ENCODE assay signal across 8 mouse cellular contexts in genomic region chr17:46712442-46712841, GRCm38 (mm10). TPM values are rescaled to one million over a fixed set of nuclear protein-coding genes. Genes with fewer than 3 reads are reported as not detected.
DNase-seq lines count a peak whose midpoint lies in the region; ATAC-seq and TF ChIP-seq lines count a peak whose summit lies in the region.

No protein-coding gene starts in this region.

- H3K36me3 ChIP-seq in heart, embryonic 12.5 days, result peaks cover 38% of the 10 kb centered on the region
- peaks cover 31% of the 10 kb centered on the region for H3K36me3 ChIP-seq in forebrain, embryonic 14.5 days (ENCODE audit: control insufficient read depth, insufficient read depth, low read length)
- H3K36me3 ChIP-seq in liver, postnatal 0 days (replicated peaks; ENCODE audit: insufficient read depth, low read length), result peaks cover 16% of the 10 kb centered on the region

- DNase-seq in heart, postnatal 25 days (ENCODE audit: low spot score), result no peak
- no peak for DNase-seq in forebrain, embryonic 14.5 days (ENCODE audit: low spot score)
- DNase-seq in liver, postnatal 0 days, result no peak
- no peak for DNase-seq in T-cell, adult 2 months (ENCODE audit: low spot score)
- no peak for DNase-seq in retina, postnatal 1 day
- DNase-seq in cerebellum, adult 18-20 months, result no peak

- no peaks in the 10 kb centered on the region for H3K27me3 ChIP-seq in heart, embryonic 12.5 days (replicated peaks)
- H3K27me3 ChIP-seq in forebrain, embryonic 14.5 days (replicated peaks; ENCODE audit: control insufficient read depth, insufficient read depth, low read length), result no peaks in the 10 kb centered on the region
- H3K27me3 ChIP-seq in liver, postnatal 0 days (ENCODE audit: insufficient read depth, low read length), result no peaks in the 10 kb centered on the region

- H3K4me3 ChIP-seq in heart, embryonic 12.5 days, result peak overlapping the region; percentile 97
- H3K4me3 ChIP-seq in forebrain, embryonic 14.5 days (ENCODE audit: low read depth, low read length), result peak overlapping the region; percentile 97
- H3K4me3 ChIP-seq in liver, postnatal 0 days (ENCODE audit: low read depth, low read length), result peak overlapping the region; percentile 100

- H3K9ac ChIP-seq in heart, embryonic 12.5 days, result peak overlapping the region; percentile 97
- peak overlapping the region; percentile 84 for H3K9ac ChIP-seq in forebrain, embryonic 14.5 days (ENCODE audit: low read length)
- H3K9ac ChIP-seq in liver, postnatal 0 days (replicated peaks), result peak overlapping the region; percentile 98

- H3K9me3 ChIP-seq in heart, embryonic 12.5 days (replicated peaks), result no peaks in the 10 kb centered on the region
- H3K9me3 ChIP-seq in forebrain, embryonic 14.5 days (replicated peaks; ENCODE audit: control insufficient read depth, low read length), result no peaks in the 10 kb centered on the region
- no peaks in the 10 kb centered on the region for H3K9me3 ChIP-seq in liver, postnatal 0 days (ENCODE audit: low read length)

- WGBS in heart, embryonic 12.5 days, result 52% methylated on average over 7 of the region's 7 CpGs
- WGBS in forebrain, embryonic 14.5 days, result 76% methylated on average over 7 of the region's 7 CpGs
- 19% methylated on average over 7 of the region's 7 CpGs for WGBS in liver, postnatal 0 days (ENCODE audit: insufficient replicate concordance)

- no peak for ATAC-seq in heart, embryonic 12.5 days (ENCODE audit: insufficient number of reproducible peaks, low FRiP score)
- ATAC-seq in CD4-positive, CD25-positive, alpha-beta regulatory T cell, adult 4 months, result peak; percentile 9
- no peak for ATAC-seq in forebrain, embryonic 14.5 days
- ATAC-seq in liver, postnatal 0 days, result no peak

- H3K27ac ChIP-seq in heart, embryonic 12.5 days (ENCODE audit: poor library complexity, severe bottlenecking), result no peak overlapping the region
- H3K27ac ChIP-seq in forebrain, embryonic 14.5 days (ENCODE audit: low read depth, low read length), result no peak overlapping the region
- no peak overlapping the region for H3K27ac ChIP-seq in liver, postnatal 0 days (ENCODE audit: low read depth)

- no peak for TF ChIP-seq EP300 in liver, postnatal 0 days (IDR thresholded peaks at IDR 0.05; ENCODE audit: low read depth)

- H3K4me1 ChIP-seq in heart, embryonic 12.5 days (replicated peaks), result peaks cover 17% of the 10 kb centered on the region
- H3K4me1 ChIP-seq in forebrain, embryonic 14.5 days (ENCODE audit: control insufficient read depth, insufficient read depth, low read length), result peaks cover 6% of the 10 kb centered on the region
- peaks cover 11% of the 10 kb centered on the region for H3K4me1 ChIP-seq in liver, postnatal 0 days (ENCODE audit: insufficient read depth)

- TF ChIP-seq CTCF in liver, postnatal 0 days (IDR thresholded peaks at IDR 0.05; ENCODE audit: low read depth), result no peak

- intact Hi-C loops in heart, postnatal 25 days (cut with DNase I), result loop anchor here (2.0 to 5.0 kb wide), 2 partner anchors 66 to 185 kb away; partner anchors contain the start of genes Klc4 and Mrpl2

- peak overlapping the region; percentile 96 for H3K4me2 ChIP-seq in heart, embryonic 12.5 days
- peak overlapping the region; percentile 98 for H3K4me2 ChIP-seq in forebrain, embryonic 14.5 days (ENCODE audit: low read length)
- H3K4me2 ChIP-seq in liver, postnatal 0 days (ENCODE audit: low read depth, low read length), result peak overlapping the region; percentile 75

RNA-seq across cellular contexts. Expression of gene Pex6, which starts 1.2 kb away (rescaled TPM):
- 16.9 and 17.0 TPM in 2 replicates for polyA plus RNA-seq in heart, embryonic 12.5 days (2016; fragmentation: Nextera tagmentation; extraction: Ambion mirVana)
- total RNA-seq in heart, postnatal 25 days (2021), result 10 to 100 TPM; 29.9 to 32.2 TPM
- 1 to 10 TPM; 5.0 to 7.2 TPM for polyA plus RNA-seq in CD4-positive, CD25-positive, alpha-beta regulatory T cell, adult 4 months (2017; shearing (Covaris generic))
- polyA plus RNA-seq in forebrain, embryonic 14.5 days (2014; fragmentation: Nextera tagmentation; extraction: Ambion mirVana), result 16.9 and 17.6 TPM in 2 replicates
- polyA plus RNA-seq in liver, postnatal 0 days (2015; fragmentation: Nextera tagmentation; extraction: Ambion mirVana), result 11.6 and 12.6 TPM in 2 replicates

RNA-seq across cellular contexts. Expression of gene Ppp2r5d, which starts 7.5 kb away (rescaled TPM):
- polyA plus RNA-seq in heart, embryonic 12.5 days (2016; fragmentation: Nextera tagmentation; extraction: Ambion mirVana), result 62.8 TPM in 2 replicates
- total RNA-seq in heart, postnatal 25 days (2021), result 10 to 100 TPM; 33.2 to 34.9 TPM
- 10 to 100 TPM; 19.7 to 31.4 TPM for polyA plus RNA-seq in CD4-positive, CD25-positive, alpha-beta regulatory T cell, adult 4 months (2017; shearing (Covaris generic))
- polyA plus RNA-seq in forebrain, embryonic 14.5 days (2014; fragmentation: Nextera tagmentation; extraction: Ambion mirVana), result 73.9 and 78.0 TPM in 2 replicates
- polyA plus RNA-seq in liver, postnatal 0 days (2015; fragmentation: Nextera tagmentation; extraction: Ambion mirVana), result 11.2 and 12.5 TPM in 2 replicates

RNA-seq across cellular contexts. Expression of gene Gnmt, which starts 16.5 kb away (rescaled TPM):
- polyA plus RNA-seq in heart, embryonic 12.5 days (2016; fragmentation: Nextera tagmentation; extraction: Ambion mirVana), result 0.38 and 0.90 TPM in 2 replicates
- total RNA-seq in heart, postnatal 25 days (2021), result 1 to 10 TPM in 1 of 2 experiments, under 1 TPM in 1; 0.92 to 2.3 TPM
- not detected for polyA plus RNA-seq in CD4-positive, CD25-positive, alpha-beta regulatory T cell, adult 4 months (2017; shearing (Covaris generic))
- 0.58 and 0.79 TPM in 2 replicates for polyA plus RNA-seq in forebrain, embryonic 14.5 days (2014; fragmentation: Nextera tagmentation; extraction: Ambion mirVana)
- 707 and 780 TPM in 2 replicates for polyA plus RNA-seq in liver, postnatal 0 days (2015; fragmentation: Nextera tagmentation; extraction: Ambion mirVana)

RNA-seq across cellular contexts. Expression of gene Klhdc3, which starts 31.7 kb away (rescaled TPM):
- 149 and 155 TPM in 2 replicates for polyA plus RNA-seq in heart, embryonic 12.5 days (2016; fragmentation: Nextera tagmentation; extraction: Ambion mirVana)
- total RNA-seq in heart, postnatal 25 days (2021), result 100 to 1,000 TPM in 1 of 2 experiments, 10 to 100 TPM in 1; 95.5 to 107 TPM
- polyA plus RNA-seq in CD4-positive, CD25-positive, alpha-beta regulatory T cell, adult 4 months (2017; shearing (Covaris generic)), result 10 to 100 TPM; 22.1 to 25.8 TPM
- 147 and 164 TPM in 2 replicates for polyA plus RNA-seq in forebrain, embryonic 14.5 days (2014; fragmentation: Nextera tagmentation; extraction: Ambion mirVana)
- 60.0 and 63.0 TPM in 2 replicates for polyA plus RNA-seq in liver, postnatal 0 days (2015; fragmentation: Nextera tagmentation; extraction: Ambion mirVana)

RNA-seq across cellular contexts. Expression of gene Mea1, which starts 33.8 kb away (rescaled TPM):
- polyA plus RNA-seq in heart, embryonic 12.5 days (2016; fragmentation: Nextera tagmentation; extraction: Ambion mirVana), result 116 and 123 TPM in 2 replicates
- 10 to 100 TPM; 48.6 to 53.8 TPM for total RNA-seq in heart, postnatal 25 days (2021)
- 100 to 1,000 TPM; 185 to 202 TPM for polyA plus RNA-seq in CD4-positive, CD25-positive, alpha-beta regulatory T cell, adult 4 months (2017; shearing (Covaris generic))
- 243 and 265 TPM in 2 replicates for polyA plus RNA-seq in forebrain, embryonic 14.5 days (2014; fragmentation: Nextera tagmentation; extraction: Ambion mirVana)
- 52.3 and 56.9 TPM in 2 replicates for polyA plus RNA-seq in liver, postnatal 0 days (2015; fragmentation: Nextera tagmentation; extraction: Ambion mirVana)

Comparison
In these comparisons a context has a peak if more than half of its experiments do, and no peak if none do; other contexts are left out.
1. RNA of gene Gnmt, which starts 16.5 kb away (polyA plus RNA-seq): 707 to 780 TPM in liver, postnatal 0 days; 0.58 to 0.79 TPM in forebrain, embryonic 14.5 days, not detected in CD4-positive, CD25-positive, alpha-beta regulatory T cell, adult 4 months and 0.38 to 0.90 TPM in heart, embryonic 12.5 days; every median in the first group is over 100 times any median in the second.
2. Peak in every context shown above with its lines, with median percentiles within 50 percentile points of each other: H3K4me2 ChIP-seq, H3K4me3 ChIP-seq and H3K9ac ChIP-seq.